Mouse (Mus musculus) ES-E14 (cell line): ENCODE measurements around the gene Xaf1. TPM values are rescaled to one million over a fixed set of nuclear protein-coding genes. Genes with fewer than 3 reads are reported as not detected.
A peak's percentile ranks its signal among the peaks of the same experiment; 100 is the strongest.

Source experiments
- DNase-seq: peaks from one replicate; pipeline ENCODE4 v3.0.0-alpha.2; 2013; ENCODE audit warnings: low read depth, low spot score
- H3K27ac ChIP-seq: 2 replicates; pipeline ENCODE4 v1.5.1; 2012; ENCODE audit warnings: low read depth, mild to moderate bottlenecking, low read length, moderate library complexity, mixed read lengths; ENCODE audit not compliant: poor library complexity, insufficient read depth, severe bottlenecking
- H3K36me3 ChIP-seq: 2 replicates; pipeline ENCODE4 v1.6.1; 2012; ENCODE audit warnings: mild to moderate bottlenecking, low read length, moderate library complexity, mixed read lengths; ENCODE audit not compliant: control insufficient read depth, poor library complexity, insufficient read depth, severe bottlenecking
- H3K4me1 ChIP-seq, 2 experiments: fragments of 150-350 bp in 1 of 2; sonication (generic) in 1 of 2; 2 replicates each; pipeline ENCODE4 v1.6.1; 2012; ENCODE audit warnings: low read length in 2 of 2, mild to moderate bottlenecking in 1 of 2, mixed read lengths in 1 of 2; ENCODE audit not compliant: control insufficient read depth in 2 of 2, insufficient read depth in 2 of 2, poor library complexity in 1 of 2
- H3K4me3 ChIP-seq, 2 experiments: fragments of 150-350 bp in 1 of 2; sonication (generic) in 1 of 2; 2 replicates each; pipeline ENCODE4 v1.5.1; 2012; ENCODE audit warnings: low read length in 2 of 2, low read depth in 1 of 2, mild to moderate bottlenecking in 1 of 2, mixed read lengths in 1 of 2; ENCODE audit not compliant: insufficient read depth in 1 of 2, poor library complexity in 1 of 2, severe bottlenecking in 1 of 2
- H3K9ac ChIP-seq: 2 replicates; pipeline ENCODE4 v1.6.1; 2012; ENCODE audit warnings: low read depth, mild to moderate bottlenecking, low read length, mixed read lengths; ENCODE audit not compliant: poor library complexity, insufficient read depth, severe bottlenecking
- H3K9me3 ChIP-seq: fragments of 150-350 bp; sonication (generic); 2 replicates; pipeline ENCODE4 v1.6.1; 2012; ENCODE audit warnings: low read depth, mild to moderate bottlenecking, low read length; ENCODE audit not compliant: control insufficient read depth, insufficient read depth
- CHD2 ChIP-seq: IDR thresholded peaks from 2 replicates; pipeline ENCODE4 v1.6.1; 2014; ENCODE audit warnings: mild to moderate bottlenecking, low read depth, low read length, inconsistent platforms
- HCFC1 ChIP-seq: IDR thresholded peaks from 2 replicates; pipeline ENCODE4 v1.6.1; 2012; ENCODE audit warnings: low read length, inconsistent platforms, borderline replicate concordance; ENCODE audit not compliant: insufficient read depth
- MAFK ChIP-seq: IDR thresholded peaks from 2 replicates; pipeline ENCODE4 v1.6.1; 2014; ENCODE audit warnings: mild to moderate bottlenecking, low read depth, low read length, inconsistent platforms; ENCODE audit not compliant: insufficient read depth
- ZC3H11A ChIP-seq: IDR thresholded peaks from 2 replicates; pipeline ENCODE4 v1.6.1; 2012; ENCODE audit warnings: low read depth, mild to moderate bottlenecking, inconsistent platforms, low read length, borderline replicate concordance
- ZNF384 ChIP-seq: IDR thresholded peaks from 2 replicates; pipeline ENCODE4 v1.6.1; 2012; ENCODE audit warnings: low read depth, low read length, inconsistent platforms
- in situ Hi-C, 2 experiments: fragments of 600-800 bp; cut with MboI; formaldehyde crosslinking; loops; one replicate each; pipeline ENCODE4 v1.15.1; 2025; ENCODE audit warnings: low sequenced_read_pairs in 2 of 2, inconsistent platforms in 1 of 2; ENCODE audit not compliant: unreplicated experiment in 2 of 2
- total RNA-seq: library from RNA; depleted of rRNA; stranded (reverse); fragments of 300-350 nt; gene quantifications from 2 replicates; pipeline ENCODE4 v1.2.3, GENCODE M21; 2012

Gene Xaf1
- total RNA-seq, 1 experiment, result 7.5 TPM

DNA sequence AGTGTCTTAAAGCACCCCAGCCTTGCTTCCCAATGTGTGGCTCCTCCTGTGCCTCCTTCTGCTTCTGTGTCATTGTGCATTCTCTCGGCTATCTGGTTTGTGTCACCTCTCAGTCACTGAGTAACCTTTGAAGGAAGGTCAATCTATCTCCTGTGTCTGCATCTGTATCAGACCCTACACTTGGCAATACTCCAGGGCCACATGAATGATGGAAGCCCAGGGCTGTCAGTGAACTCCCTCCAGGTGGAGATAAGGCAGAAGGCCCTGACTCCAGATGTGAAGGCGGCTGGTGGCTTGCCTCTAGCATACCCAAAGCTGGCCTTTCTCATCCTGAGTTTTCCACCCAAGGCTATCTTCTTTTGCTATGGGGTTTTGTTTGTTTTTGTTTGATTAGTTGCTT is 7.6 kb downstream of the Xaf1 start:
- no peaks in the 10 kb centered on the region for H3K9me3 ChIP-seq
- no peak overlapping the region for H3K4me3 ChIP-seq
- no peak for DNase-seq
- H3K4me1 ChIP-seq, result no peaks in the 10 kb centered on the region
- H3K9ac ChIP-seq, result no peak overlapping the region
- TF ChIP-seq MAFK (no peak), CHD2 (no peak), HCFC1 (no peak), ZC3H11A (no peak), ZNF384 (no peak)
- no peak overlapping the region for H3K27ac ChIP-seq
- no peaks in the 10 kb centered on the region for H3K36me3 ChIP-seq
- in situ Hi-C loops, result no loop called here

DNA sequence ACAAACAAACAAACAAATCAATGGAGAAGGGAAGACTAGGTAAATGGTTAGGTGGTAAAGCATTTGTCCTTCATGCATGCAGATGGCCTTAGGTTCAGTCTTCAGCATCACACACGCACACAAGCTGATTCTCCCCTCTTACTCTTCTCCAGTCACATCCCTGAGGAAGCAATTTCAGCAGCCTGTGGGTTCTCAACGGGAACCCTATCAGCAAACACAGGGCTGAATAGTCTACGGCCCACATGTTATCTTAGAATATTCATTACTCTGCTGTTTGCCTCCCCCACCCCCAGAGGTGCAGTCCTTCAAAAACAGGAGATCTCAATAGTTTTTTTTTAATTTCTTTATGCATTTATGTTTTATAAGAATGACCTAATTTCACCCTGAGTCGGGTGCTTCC is 9.1 kb downstream of the Xaf1 start:
- Histone ChIP-seq H3K9me3 (no peaks in the 10 kb centered on the region), H3K27ac (no peak overlapping the region), H3K4me3 (no peak overlapping the region), H3K4me1 (peaks cover 0 to 3% of the 10 kb centered on the region in 2 experiments; a peak in 1 of 4 replicates), H3K9ac (no peak overlapping the region), H3K36me3 (no peaks in the 10 kb centered on the region)
- in situ Hi-C loops, result no loop called here
- no peak for TF ChIP-seq MAFK
- DNase-seq, result no peak

DNA sequence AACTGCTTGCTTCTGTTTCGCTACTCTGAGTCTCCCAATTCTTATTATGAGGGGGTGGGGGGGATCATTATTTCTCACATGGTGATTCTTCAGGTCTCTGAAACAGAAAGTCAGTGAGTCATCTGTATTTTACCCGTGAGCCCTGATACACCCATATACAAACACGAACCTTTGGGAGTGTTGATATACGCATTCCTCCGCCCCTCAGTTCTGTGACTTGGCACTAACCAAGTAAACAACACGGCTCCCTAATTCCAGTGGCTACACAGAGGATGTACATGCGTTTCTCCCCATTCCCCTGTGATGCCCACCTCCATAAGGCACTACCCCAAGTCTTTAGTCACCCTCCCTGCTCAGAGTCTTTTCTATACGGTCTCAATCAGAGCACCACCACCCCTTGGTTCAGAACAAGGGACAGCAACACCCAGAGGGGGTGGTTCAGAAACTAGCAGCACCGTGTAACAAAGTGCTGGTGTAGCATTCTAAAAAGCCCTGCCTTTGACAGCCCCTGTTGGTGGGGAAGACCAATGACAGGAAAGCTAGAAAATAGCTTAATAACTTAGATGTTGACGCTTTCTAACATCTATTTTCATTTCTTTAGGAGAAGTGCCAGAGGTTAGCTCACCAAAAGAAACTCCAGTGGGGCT is 10.0 kb downstream of the Xaf1 start:
- TF ChIP-seq HCFC1 (no peak), MAFK (peak; percentile 82), ZNF384 (no peak)
- in situ Hi-C loops, result no loop called here
- no peaks in the 10 kb centered on the region for H3K36me3 ChIP-seq
- H3K9ac ChIP-seq, result no peak overlapping the region
- H3K27ac ChIP-seq, result no peak overlapping the region
- peaks cover 0 to 3% of the 10 kb centered on the region in 2 experiments; a peak in 1 of 4 replicates for H3K4me1 ChIP-seq
- H3K9me3 ChIP-seq, result no peaks in the 10 kb centered on the region
- no peak overlapping the region for H3K4me3 ChIP-seq
- DNase-seq, result no peak

DNA sequence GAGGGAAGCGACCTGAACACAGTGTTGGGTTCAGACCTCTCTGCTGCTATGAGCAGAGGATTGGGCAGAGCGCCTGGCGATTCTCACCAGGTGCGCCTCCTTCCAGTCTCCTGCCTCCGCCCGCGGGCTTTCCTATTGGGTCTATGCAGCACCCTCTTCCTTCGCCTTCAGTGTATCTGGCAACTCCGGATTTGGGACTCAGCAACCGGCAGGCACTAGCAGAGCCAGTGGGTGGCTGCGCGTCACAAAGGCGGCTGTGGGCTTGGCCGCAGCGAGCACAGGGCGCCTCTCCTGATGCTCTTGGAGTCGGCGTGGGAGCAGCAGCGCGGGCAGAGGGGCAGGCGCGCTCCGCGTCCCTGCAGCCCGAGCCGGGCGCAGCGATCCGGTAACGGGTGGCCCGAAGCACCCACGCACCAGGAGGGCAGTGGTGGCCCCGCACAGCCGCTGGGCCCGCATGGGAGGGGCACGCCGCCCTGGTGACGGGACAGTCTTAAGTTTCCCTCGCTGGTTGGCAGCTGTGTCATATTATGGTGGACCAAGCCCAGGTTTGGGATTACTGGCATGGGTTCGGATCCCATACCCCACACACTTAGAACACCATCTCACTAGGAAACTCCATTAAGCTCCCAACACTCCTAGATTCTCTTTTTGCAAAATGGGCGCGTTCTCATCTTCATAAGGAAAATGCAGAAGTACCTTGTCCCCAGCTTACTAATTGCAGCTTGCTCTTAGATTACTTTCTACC is 12.9 kb downstream of the Xaf1 start, which contains the start of gene Fbxo39:
Gene Fbxo39 (plus strand): TSS at position 294 of the 745 bp plus-strand sequence.
- TF ChIP-seq HCFC1 (no peak), ZC3H11A (no peak), ZNF384 (no peak), MAFK (no peak), CHD2 (no peak)
- in situ Hi-C loops, result no loop called here
- Histone ChIP-seq H3K27ac (no peak within 1 kb of the TSS), H3K9me3 (no peaks in the 10 kb centered on the region), H3K4me3 (peak within 1 kb of the TSS; percentile 59 to 72), H3K9ac (peak within 1 kb of the TSS; percentile 50), H3K36me3 (no peaks in the 10 kb centered on the region), H3K4me1 (peaks cover 0 to 3% of the 10 kb centered on the region in 2 experiments; a peak in 1 of 4 replicates)
- peak; percentile 36 for DNase-seq

DNA sequence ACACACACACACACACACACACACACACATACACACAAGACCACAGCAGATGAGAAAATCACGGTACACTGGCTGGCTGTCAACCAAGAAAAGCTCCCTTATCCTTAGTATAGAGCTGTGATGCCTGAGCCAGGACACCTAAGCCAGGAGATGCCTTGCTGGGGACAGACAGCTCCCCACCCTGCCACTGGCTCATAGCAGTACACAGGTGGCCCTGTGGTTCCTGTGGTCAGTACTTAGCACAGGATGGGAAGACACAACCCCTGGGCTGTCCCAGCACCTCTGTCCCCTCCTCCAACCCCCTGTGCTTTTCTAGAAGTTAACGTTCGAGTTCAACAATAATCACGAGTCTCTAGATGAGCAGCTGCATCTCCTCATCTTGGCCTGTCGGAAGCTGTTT is 16.6 kb downstream of the Xaf1 start:
- Histone ChIP-seq H3K27ac (no peak overlapping the region), H3K9me3 (no peaks in the 10 kb centered on the region), H3K9ac (no peak overlapping the region), H3K4me3 (no peak overlapping the region), H3K36me3 (no peaks in the 10 kb centered on the region), H3K4me1 (peaks cover 0 to 3% of the 10 kb centered on the region in 2 experiments; a peak in 1 of 4 replicates)
- TF ChIP-seq CHD2 (no peak), ZNF384 (no peak), HCFC1 (no peak), MAFK (no peak), ZC3H11A (no peak)
- no peak for DNase-seq
- in situ Hi-C loops, result no loop called here
